Mouse (Mus musculus) heart, adult 2 months (tissue): ENCODE measurements around the gene Pstpip1. TPM values are rescaled to one million over a fixed set of nuclear protein-coding genes. Genes with fewer than 3 reads are reported as not detected.

Experiments used
- DNase-seq, 2 experiments: peaks; one replicate each; pipeline ENCODE4 v3.0.0; 2021
- H3K27ac ChIP-seq: fragments of 200-600 bp; 2 replicates; pipeline ENCODE4 v1.8.1; 2022
- H3K27me3 ChIP-seq: fragments of 200-500 bp; 2 replicates; pipeline ENCODE4 v1.6.1; 2012; ENCODE audit warnings: mild to moderate bottlenecking, low read length, inconsistent platforms, mixed read lengths; ENCODE audit not compliant: control insufficient read depth, insufficient read depth
- H3K36me3 ChIP-seq: fragments of 200-500 bp; 2 replicates; pipeline ENCODE4 v1.6.1; 2012; ENCODE audit warnings: low read length, inconsistent platforms; ENCODE audit not compliant: control insufficient read depth, insufficient read depth
- H3K4me1 ChIP-seq: fragments of 200-500 bp; 2 replicates; pipeline ENCODE4 v1.6.1; 2011; ENCODE audit warnings: low read length; ENCODE audit not compliant: control insufficient read depth, insufficient read depth
- H3K4me3 ChIP-seq: fragments of 200-600 bp; 2 replicates; pipeline ENCODE4 v1.8.1; 2022
- H3K79me2 ChIP-seq: fragments of 200-500 bp; replicated peaks from 2 replicates; pipeline ENCODE4 v1.6.1; 2012; ENCODE audit warnings: mild to moderate bottlenecking, inconsistent platforms, low read length, moderate library complexity, mixed read lengths; ENCODE audit not compliant: control insufficient read depth, insufficient read depth
- H3K9ac ChIP-seq: fragments of 200-500 bp; 2 replicates; pipeline ENCODE4 v1.6.1; 2012; ENCODE audit warnings: low read depth, mild to moderate bottlenecking, control low read depth, inconsistent platforms, low read length, mixed read lengths
- CTCF ChIP-seq: fragments of 200-600 bp; IDR thresholded peaks from 2 replicates; pipeline ENCODE4 v1.8.1; 2022; ENCODE audit warnings: antibody characterized with exemption, mild to moderate bottlenecking, moderate library complexity
- EP300 ChIP-seq: fragments of 200-500 bp; IDR thresholded peaks from 2 replicates; pipeline ENCODE4 v1.6.1; 2011; ENCODE audit warnings: low read depth, low read length, control low read depth; ENCODE audit not compliant: insufficient read depth
- POLR2A ChIP-seq: fragments of 200-500 bp; IDR thresholded peaks from 2 replicates; pipeline ENCODE4 v1.6.1; 2011; ENCODE audit warnings: mild to moderate bottlenecking, low read depth, low read length, control low read depth; ENCODE audit not compliant: insufficient read depth
- WGBS: fragments of 180-500 bp; shearing (Covaris S2); methylation state at CpG from one replicate; pipeline ENCODE4 v1.1.7; 2018; 5-methylcytosine and 5-hydroxymethylcytosine counted together
- intact Hi-C: fragments of 180-260 bp; cut with DNase I; formaldehyde crosslinking; loops from one replicate; pipeline ENCODE4 v1.15.1; 2025
- polyA plus RNA-seq: library from polyadenylated mRNA; depleted of rRNA; stranded (reverse); fragments of >200 nt; gene quantifications from 2 replicates; pipeline ENCODE4 v1.2.3, GENCODE M21; 2012
- total RNA-seq, 2 experiments: library from RNA; stranded (reverse); gene quantifications; 2 replicates each; pipeline ENCODE4 v1.2.3; 2021

Gene Pstpip1
- total and polyA plus RNA-seq, 3 experiments: 1.5 to 4.0 (median 1.5) TPM

DNA sequence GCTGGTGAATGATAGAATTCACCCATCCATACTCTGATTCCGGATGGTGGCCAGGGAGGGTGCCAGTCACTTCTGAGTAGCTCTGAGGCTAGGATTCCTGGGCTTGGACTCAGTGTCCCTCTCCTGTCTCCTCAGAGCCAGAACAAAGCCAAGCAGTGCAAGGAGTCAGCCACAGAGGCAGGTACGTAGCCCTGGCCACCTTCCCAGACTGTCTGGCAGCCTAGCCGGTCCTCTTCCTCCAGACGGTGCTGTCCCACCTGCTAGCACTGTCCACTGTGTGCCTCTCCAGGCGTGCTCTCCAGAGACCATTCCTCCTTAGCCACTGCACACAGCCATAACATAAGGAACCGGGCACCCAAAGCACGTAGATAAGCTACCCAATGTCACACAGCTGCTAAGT is 33.9 kb downstream of the Pstpip1 start:
- WGBS: 41% methylated on average over 7 of the region's 7 CpGs
- H3K79me2 ChIP-seq: no peaks in the 10 kb centered on the region
- no peak for TF ChIP-seq POLR2A
- H3K36me3 ChIP-seq: no peaks in the 10 kb centered on the region
- intact Hi-C loops: no loop called here
- no peak overlapping the region for H3K9ac ChIP-seq
- 0 out of 2 replicates have a peak, but pooled peaks cover 2% of the 10 kb centered on the region for H3K4me1 ChIP-seq
- no peak overlapping the region for H3K27ac ChIP-seq
- H3K27me3 ChIP-seq: no peaks in the 10 kb centered on the region
- no peak overlapping the region for H3K4me3 ChIP-seq
- DNase-seq: no peak

DNA sequence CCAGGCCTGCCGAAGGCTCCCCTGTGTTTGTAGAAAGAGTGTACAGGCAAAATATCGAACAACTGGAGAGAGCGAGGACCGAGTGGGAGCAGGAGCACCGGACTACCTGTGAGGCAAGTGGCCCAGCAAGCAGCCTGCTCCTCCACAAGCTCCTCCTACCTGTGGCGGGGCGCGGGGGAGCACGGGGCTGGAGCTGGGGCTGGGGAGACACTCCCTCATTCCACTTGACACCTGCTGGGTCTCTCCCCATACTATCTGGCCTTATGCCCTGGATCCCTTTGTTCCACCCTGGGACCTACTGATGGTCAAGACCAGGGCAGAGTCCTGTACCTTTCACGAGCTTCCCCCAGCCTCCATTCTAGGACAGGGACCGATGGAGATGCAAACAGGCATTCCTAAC is 34.8 kb downstream of the Pstpip1 start:
- no peak for TF ChIP-seq CTCF
- TF ChIP-seq EP300: no peak
- TF ChIP-seq POLR2A: no peak
- WGBS: 29% methylated on average over 11 of the region's 11 CpGs
- Histone ChIP-seq H3K79me2 (no peaks in the 10 kb centered on the region), H3K4me1 (no peaks in the 10 kb centered on the region), H3K27ac (no peak overlapping the region), H3K4me3 (no peak overlapping the region), H3K36me3 (no peaks in the 10 kb centered on the region), H3K27me3 (no peaks in the 10 kb centered on the region), H3K9ac (no peak overlapping the region)
- DNase-seq: no peak
- intact Hi-C loops: no loop called here

DNA sequence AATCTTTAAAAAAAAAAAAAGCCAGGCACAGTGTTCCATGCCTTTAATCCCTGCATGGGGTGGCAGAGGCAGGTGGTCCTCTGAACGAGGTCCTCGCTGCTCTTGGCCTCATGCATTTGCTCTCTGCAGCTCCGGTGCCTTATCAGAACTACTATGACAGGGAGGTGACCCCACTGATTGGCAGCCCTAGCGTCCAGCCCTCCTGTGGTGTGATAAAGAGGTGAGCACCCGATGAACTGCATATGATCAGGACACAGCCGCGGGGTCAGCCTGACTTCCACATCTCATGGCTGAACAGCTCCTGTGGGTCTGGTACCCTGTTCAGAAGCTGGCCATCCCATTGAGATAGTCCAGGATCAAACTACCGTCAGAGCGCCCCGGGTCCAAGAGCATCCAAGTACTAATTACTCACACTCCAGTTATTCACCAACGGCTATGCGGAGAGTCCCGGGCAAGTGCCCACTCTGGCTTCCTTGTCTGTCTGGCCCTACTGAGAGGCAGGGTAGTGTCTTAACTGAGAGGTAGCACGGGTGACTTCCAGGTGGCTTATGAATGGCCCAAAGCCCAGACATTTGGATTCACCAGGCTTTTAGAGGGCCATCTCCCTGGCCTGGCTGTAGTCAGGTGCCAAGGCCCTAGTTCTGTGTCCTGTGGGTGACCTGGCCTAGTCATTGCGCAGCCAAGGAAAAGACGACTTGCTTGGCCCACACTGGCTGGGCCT is 36.9 kb downstream of the Pstpip1 start:
- Histone ChIP-seq H3K4me3 (no peak overlapping the region), H3K9ac (no peak overlapping the region), H3K27me3 (no peaks in the 10 kb centered on the region), H3K4me1 (peaks cover 2% of the 10 kb centered on the region; the same call in 1 of the 2 replicates), H3K79me2 (no peaks in the 10 kb centered on the region), H3K36me3 (no peaks in the 10 kb centered on the region), H3K27ac (no peak overlapping the region)
- 65% methylated on average over 16 of the region's 16 CpGs for WGBS
- intact Hi-C loops: no loop called here
- TF ChIP-seq EP300 (no peak), POLR2A (no peak), CTCF (no peak)
- no peak for DNase-seq

DNA sequence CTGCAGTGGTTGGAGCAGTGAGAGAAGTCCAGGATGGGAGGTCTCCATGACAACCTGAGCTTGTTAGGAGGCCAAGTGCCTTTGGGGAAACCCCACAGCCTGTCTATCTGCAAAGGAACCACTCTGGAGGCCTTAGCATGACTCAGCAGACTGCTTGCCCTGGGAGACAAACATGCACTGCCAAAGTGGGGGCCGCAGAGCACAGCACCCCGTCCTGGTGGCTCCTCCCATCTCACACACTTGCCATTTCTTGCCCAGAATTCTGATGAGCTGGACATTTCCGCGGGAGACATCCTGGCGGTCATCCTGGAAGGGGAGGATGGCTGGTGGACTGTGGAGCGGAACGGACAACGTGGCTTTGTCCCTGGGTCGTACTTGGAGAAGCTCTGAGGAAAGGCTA is 38.6 kb downstream of the Pstpip1 start:
- DNase-seq: no peak
- 66% methylated on average over 9 of the region's 9 CpGs for WGBS

DNA sequence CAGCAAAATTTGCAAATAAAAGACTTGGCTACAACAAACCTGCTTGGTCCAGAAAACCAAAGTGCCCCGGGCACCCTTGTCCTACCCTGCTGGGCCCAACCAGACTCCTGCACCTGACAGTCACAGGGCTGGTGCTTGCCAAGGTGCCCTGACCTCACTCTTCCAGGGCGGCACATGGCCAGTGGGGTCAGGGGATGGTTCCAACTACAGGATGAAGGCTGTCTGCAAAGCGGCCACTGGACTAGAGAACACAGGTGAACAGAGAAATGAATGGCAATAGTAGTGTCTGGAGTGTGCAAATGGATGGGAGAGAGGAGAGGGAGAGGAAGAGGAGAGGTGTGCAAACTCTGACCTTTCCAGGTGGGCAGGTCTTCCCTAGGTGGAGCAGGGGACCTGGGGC is 40.2 kb downstream of the Pstpip1 start:
- Histone ChIP-seq H3K27ac (no peak overlapping the region), H3K4me1 (peaks cover 5% of the 10 kb centered on the region; the same call in 1 of the 2 replicates)
- DNase-seq: peak in 1 of 2 experiments; percentile 6

More for the DNA sequence above, 38.6 kb downstream of the Pstpip1 start:
- Histone ChIP-seq H3K9ac (no peak overlapping the region), H3K27ac (no peak overlapping the region), H3K4me3 (no peak overlapping the region), H3K36me3 (no peaks in the 10 kb centered on the region), H3K27me3 (no peaks in the 10 kb centered on the region), H3K79me2 (no peaks in the 10 kb centered on the region), H3K4me1 (peaks cover 3% of the 10 kb centered on the region; the same call in 1 of the 2 replicates)
- intact Hi-C loops: no loop called here
- TF ChIP-seq CTCF (no peak), POLR2A (no peak), EP300 (no peak)

GRCm38 (mm10) chr9:56130536-56130935 is 40.8 kb downstream of the Pstpip1 start:
- Histone ChIP-seq H3K36me3 (no peaks in the 10 kb centered on the region), H3K4me1 (peaks cover 5% of the 10 kb centered on the region; the same call in 1 of the 2 replicates), H3K79me2 (no peaks in the 10 kb centered on the region), H3K27me3 (no peaks in the 10 kb centered on the region), H3K4me3 (no peak overlapping the region), H3K9ac (no peak overlapping the region), H3K27ac (no peak overlapping the region)
- intact Hi-C loops: no loop called here
- DNase-seq: peak in 1 of 2 experiments; percentile 13
- no peak for TF ChIP-seq POLR2A
- TF ChIP-seq EP300: no peak
- TF ChIP-seq CTCF: no peak; the same call in 1 of the 2 replicates
- 39% methylated on average over 4 of the region's 4 CpGs for WGBS

More for the DNA sequence above, 40.2 kb downstream of the Pstpip1 start:
- Histone ChIP-seq H3K27me3 (no peaks in the 10 kb centered on the region), H3K79me2 (no peaks in the 10 kb centered on the region), H3K36me3 (no peaks in the 10 kb centered on the region), H3K4me3 (no peak overlapping the region), H3K9ac (no peak overlapping the region)
- intact Hi-C loops: no loop called here
- TF ChIP-seq POLR2A (no peak), EP300 (no peak), CTCF (no peak)
- 84% methylated on average over 3 of the region's 3 CpGs for WGBS
